Mouse (Mus musculus) retina, postnatal 7 days (tissue): ENCODE measurements around the gene Rfc5.
"Not testable (repeated sequence)": the region's sequence is repeated elsewhere in the genome, so short reads cannot be mapped to it uniquely, and the experiment has no call there.

ENCODE experiments used
- DNase-seq: peaks from one replicate; pipeline ENCODE4 v3.0.0-alpha.2; 2012; ENCODE audit warnings: low read depth, low spot score

The Rfc5 gene

DNA sequence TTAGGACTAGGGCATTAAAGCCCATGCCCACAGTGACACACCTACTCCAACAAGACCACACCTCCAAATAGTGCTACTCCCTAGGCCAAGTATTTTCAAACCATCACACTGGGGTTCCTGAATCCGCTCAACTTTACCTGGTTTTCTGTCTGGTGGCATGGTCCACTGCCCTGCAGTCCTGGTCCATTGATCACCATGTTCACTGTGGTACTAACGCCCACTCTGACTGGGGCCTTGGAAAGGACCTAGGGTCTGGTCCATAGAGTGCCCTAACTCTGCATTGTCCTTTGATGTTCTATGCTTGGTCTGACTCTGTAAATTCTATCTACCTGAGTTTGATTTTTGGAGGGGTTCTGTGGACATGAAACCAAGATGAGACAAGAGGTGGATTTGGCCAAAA, 41.0 kb downstream of the Rfc5 start:
- no peak for DNase-seq

DNA sequence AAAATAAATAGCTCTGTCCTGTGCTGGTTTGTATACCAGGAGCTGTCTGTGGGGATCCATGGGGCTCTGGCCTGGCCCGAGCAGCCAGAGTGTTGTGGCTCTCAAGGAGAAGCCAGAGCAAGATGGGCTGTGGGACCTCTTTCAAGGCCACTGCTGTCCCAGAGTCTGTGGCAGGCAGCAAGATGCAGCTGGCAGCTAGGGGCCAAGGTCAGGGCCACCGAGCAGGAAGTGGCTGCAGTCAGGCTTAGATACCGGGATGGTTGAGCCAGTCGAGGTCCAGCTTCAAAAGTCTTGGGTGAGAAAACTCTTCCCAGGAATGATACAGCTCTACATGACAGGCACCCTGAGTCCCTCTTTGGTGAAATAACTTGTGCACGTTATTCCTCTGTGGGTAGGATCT, 41.8 kb downstream of the Rfc5 start:
- no peak for DNase-seq

DNA sequence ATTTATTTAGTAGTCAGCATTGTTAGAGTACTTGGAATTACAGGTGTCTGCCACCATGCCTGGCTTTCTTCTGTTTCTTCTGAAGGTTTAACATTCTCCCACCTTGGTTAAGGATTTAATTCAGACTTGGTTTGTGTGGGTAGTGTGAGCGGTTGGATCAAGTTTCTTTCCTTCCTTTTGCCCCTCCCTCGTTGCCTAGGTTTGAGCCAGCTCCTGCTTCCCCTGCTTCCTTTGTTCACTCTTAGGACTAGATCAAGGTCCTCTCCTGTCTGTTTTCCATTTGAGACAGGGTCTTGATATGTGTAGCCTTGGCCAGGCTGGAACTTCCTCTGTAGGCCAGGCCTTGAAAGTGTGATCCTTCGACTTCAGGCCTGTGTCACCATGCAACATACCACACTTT, 42.6 kb downstream of the Rfc5 start:
- DNase-seq = no peak

- DNase-seq = no peak
Measured at GRCm38 (mm10) chr5:117345432-117345976, 43.3 kb downstream of the Rfc5 start.

DNA sequence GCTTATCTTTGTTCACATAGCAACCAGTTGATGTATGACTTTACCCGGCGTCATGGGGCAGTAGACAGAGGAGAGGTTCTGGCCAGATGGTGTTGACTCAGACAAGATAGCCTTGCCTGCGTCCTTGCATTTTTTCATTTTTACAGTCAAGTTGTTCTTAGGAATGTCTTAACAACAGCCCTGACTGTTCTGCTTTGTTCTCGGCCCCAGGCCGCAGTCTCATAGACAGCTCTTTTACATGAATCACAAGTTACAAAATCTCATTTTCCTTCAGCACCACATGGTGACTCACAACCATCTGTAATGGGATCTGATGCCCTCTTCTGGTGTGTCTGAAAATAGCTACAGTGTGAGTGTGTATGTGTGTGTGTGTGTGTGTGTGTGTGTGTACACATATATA, 44.4 kb downstream of the Rfc5 start:
- not testable (repeated sequence) for DNase-seq

DNA sequence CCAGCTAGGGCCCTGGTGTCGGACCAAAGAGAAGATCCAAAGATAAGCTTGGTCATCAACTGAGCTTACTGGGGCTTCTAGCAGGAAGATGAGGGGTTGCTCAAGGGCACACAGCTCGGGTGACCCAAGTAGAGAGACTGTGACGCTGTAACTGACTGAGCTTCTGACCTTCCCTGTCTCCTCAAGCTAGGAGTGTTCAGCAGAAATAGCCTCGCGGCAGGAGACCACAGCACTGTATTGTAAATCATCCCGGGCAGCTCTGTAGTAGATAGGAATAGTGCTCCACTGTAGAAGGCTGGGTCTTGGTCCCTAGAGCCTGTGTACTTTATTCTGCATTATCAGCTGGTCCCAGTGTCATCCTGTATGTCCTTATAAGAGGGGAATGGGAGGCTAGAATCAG, 47.0 kb downstream of the Rfc5 start:
- DNase-seq = no peak

GRCm38 (mm10) chr5:117340081-117340480, 48.8 kb downstream of the Rfc5 start:
- no peak for DNase-seq

GRCm38 (mm10) chr5:117338503-117338902, 50.3 kb downstream of the Rfc5 start:
- no peak for DNase-seq

- no peak for DNase-seq
Measured at GRCm38 (mm10) chr5:117337999-117338398, 50.8 kb downstream of the Rfc5 start.

DNA sequence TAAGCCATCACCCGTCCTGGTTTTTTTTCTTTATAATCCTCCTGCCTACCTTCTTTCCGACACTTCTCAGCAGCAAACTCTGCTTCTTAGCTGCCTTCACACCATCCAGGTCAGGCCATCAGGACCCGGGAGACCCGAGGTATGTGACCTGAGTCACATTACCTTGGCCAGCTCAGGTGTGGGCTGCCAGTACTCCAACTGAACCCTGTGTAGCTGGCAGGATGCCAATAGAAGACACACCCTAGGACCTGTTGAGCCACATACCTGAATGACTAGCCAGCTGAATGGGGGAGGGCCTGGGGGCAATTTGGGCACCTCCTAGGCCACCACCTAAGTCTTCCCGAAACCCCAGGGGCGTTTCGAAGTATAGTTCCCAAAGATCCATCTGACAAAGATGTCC, 58.4 kb downstream of the Rfc5 start:
- no peak for DNase-seq
